In genomic region chr12:4843741-4844140, GRCm38 (mm10) we compare ENCODE assay signal across 8 mouse cellular contexts. TPM values are rescaled to one million over a fixed set of nuclear protein-coding genes. Genes with fewer than 3 reads are reported as not detected.
DNase-seq lines count a peak whose midpoint lies in the region; ATAC-seq and TF ChIP-seq lines count a peak whose summit lies in the region.

No protein-coding gene starts in this region.

- no peak for TF ChIP-seq EP300 in heart, adult 2 months (IDR thresholded peaks at IDR 0.05; ENCODE audit: insufficient read depth, low read depth, low read length)

- no peaks in the 10 kb centered on the region for H3K27me3 ChIP-seq in heart, adult 2 months (ENCODE audit: control insufficient read depth, insufficient read depth, low read length)
- H3K27me3 ChIP-seq in forebrain, embryonic 12.5 days, result peaks cover 32% of the 10 kb centered on the region
- 0 out of 2 replicates have a peak, but pooled peaks cover 20% of the 10 kb centered on the region for H3K27me3 ChIP-seq in neural tube, embryonic 12.5 days (replicated peaks)

- intact Hi-C loops in heart, adult 2 months (cut with DNase I), result loop anchor here (1.0 to 2.0 kb wide), 2 partner anchors 26 to 63 kb away; partner anchors contain the start of genes Sf3b6 and Ubxn2a

- H3K36me3 ChIP-seq in heart, adult 2 months (ENCODE audit: control insufficient read depth, insufficient read depth, low read length), result no peaks in the 10 kb centered on the region
- peaks cover under 1% of the 10 kb centered on the region; the same call in 1 of the 2 replicates for H3K36me3 ChIP-seq in forebrain, embryonic 12.5 days (replicated peaks)
- no peaks in the 10 kb centered on the region for H3K36me3 ChIP-seq in neural tube, embryonic 12.5 days

- peak; percentile 42 to 46 for DNase-seq in heart, adult 2 months
- no peak for DNase-seq in heart, adult 11 months
- peak; percentile 27 for DNase-seq in adrenal gland, postnatal 25 days
- peak; percentile 27 to 37 for DNase-seq in lung, adult 18-20 months

- no peaks in the 10 kb centered on the region for H3K9me3 ChIP-seq in forebrain, embryonic 12.5 days
- H3K9me3 ChIP-seq in neural tube, embryonic 12.5 days, result no peaks in the 10 kb centered on the region

- H3K4me1 ChIP-seq in heart, adult 2 months (ENCODE audit: control insufficient read depth, insufficient read depth, low read length), result peaks cover 2% of the 10 kb centered on the region
- H3K4me1 ChIP-seq in forebrain, embryonic 12.5 days, result peaks cover 26% of the 10 kb centered on the region
- peaks cover 11% of the 10 kb centered on the region for H3K4me1 ChIP-seq in neural tube, embryonic 12.5 days

- no peak for TF ChIP-seq POLR2A in heart, adult 2 months (IDR thresholded peaks at IDR 0.05; ENCODE audit: insufficient read depth, low read depth, low read length)

- under 1% methylated on average over 12 of the region's 12 CpGs for WGBS in heart, adult 2 months
- 1% methylated on average over 12 of the region's 12 CpGs for WGBS in forebrain, embryonic 12.5 days
- WGBS in neural tube, embryonic 12.5 days, result under 1% methylated on average over 12 of the region's 12 CpGs

- no peaks in the 10 kb centered on the region for H3K79me2 ChIP-seq in heart, adult 2 months (replicated peaks; ENCODE audit: control insufficient read depth, insufficient read depth, low read length)

- peak overlapping the region; percentile 66 for H3K4me3 ChIP-seq in heart, adult 2 months
- H3K4me3 ChIP-seq in forebrain, embryonic 12.5 days (replicated peaks), result peak overlapping the region; percentile 68
- H3K4me3 ChIP-seq in neural tube, embryonic 12.5 days, result peak overlapping the region; percentile 67

- H3K27ac ChIP-seq in heart, adult 2 months, result peak overlapping the region; percentile 78
- no peak overlapping the region for H3K27ac ChIP-seq in forebrain, embryonic 12.5 days
- no peak overlapping the region for H3K27ac ChIP-seq in neural tube, embryonic 12.5 days

- no peak for TF ChIP-seq CTCF in heart, adult 2 months (IDR thresholded peaks at IDR 0.05)

- peak; percentile 57; the same call in 1 of the 2 replicates for ATAC-seq in forebrain, embryonic 12.5 days (ENCODE audit: low FRiP score)
- peak; percentile 40 for ATAC-seq in inflammation-experienced regulatory T-cells, adult 6 months
- ATAC-seq in neural tube, embryonic 12.5 days (ENCODE audit: low FRiP score, low read depth), result peak; percentile 44; the same call in 1 of the 2 replicates
- no peak for ATAC-seq in frontal cortex, adult (ENCODE audit: low TSS enrichment)

- peak overlapping the region; percentile 75 for H3K4me2 ChIP-seq in forebrain, embryonic 12.5 days
- H3K4me2 ChIP-seq in neural tube, embryonic 12.5 days (replicated peaks), result peak overlapping the region; percentile 81

- peak overlapping the region; percentile 54 for H3K9ac ChIP-seq in heart, adult 2 months (ENCODE audit: low read depth, low read length)
- H3K9ac ChIP-seq in forebrain, embryonic 12.5 days, result peak overlapping the region; percentile 57
- peak overlapping the region; percentile 53 for H3K9ac ChIP-seq in neural tube, embryonic 12.5 days

RNA-seq across cellular contexts. Expression of gene Wdcp, which starts 0.6 kb away (rescaled TPM):
- total RNA-seq in heart, adult 2 months (2021), result 1 to 10 TPM; 6.2 to 9.1 TPM
- 7.4 and 12.7 TPM in 2 replicates for polyA plus RNA-seq in heart, adult 2 months (2012; rRNA removed)
- 8.6 and 11.4 TPM in 2 replicates for total RNA-seq in adrenal gland, postnatal 25 days (2021)
- 19.0 and 20.5 TPM in 2 replicates for polyA plus RNA-seq in forebrain, embryonic 12.5 days (2016; fragmentation: Nextera tagmentation; extraction: Ambion mirVana)
- 10 to 100 TPM in 2 of 3 experiments, 1 to 10 TPM in 1; 9.4 to 13.1 (median 12.3) TPM for polyA plus RNA-seq in inflammation-experienced regulatory T-cells, adult 6 months (2017; shearing (Covaris generic))
- 17.0 and 21.2 TPM in 2 replicates for polyA plus RNA-seq in neural tube, embryonic 12.5 days (2016; fragmentation: Nextera tagmentation; extraction: Ambion mirVana)

RNA-seq across cellular contexts. Expression of gene Fkbp1b, which starts 2.4 kb away (rescaled TPM):
- total RNA-seq in heart, adult 2 months (2021), result 1 to 10 TPM in 1 of 2 experiments, under 1 TPM in 1; 0.50 to 1.1 TPM
- 2.4 and 3.6 TPM in 2 replicates for polyA plus RNA-seq in heart, adult 2 months (2012; rRNA removed)
- total RNA-seq in adrenal gland, postnatal 25 days (2021), result 5.6 and 7.2 TPM in 2 replicates
- polyA plus RNA-seq in forebrain, embryonic 12.5 days (2016; fragmentation: Nextera tagmentation; extraction: Ambion mirVana), result 6.6 and 6.9 TPM in 2 replicates
- 1 to 10 TPM in 1 of 3 experiments, under 1 TPM in 1, not detected in 1; 0.65 to 1.1 TPM for polyA plus RNA-seq in inflammation-experienced regulatory T-cells, adult 6 months (2017; shearing (Covaris generic))
- polyA plus RNA-seq in neural tube, embryonic 12.5 days (2016; fragmentation: Nextera tagmentation; extraction: Ambion mirVana), result 39.2 and 56.7 TPM in 2 replicates

RNA-seq across cellular contexts. Expression of gene Sf3b6, which starts 26.4 kb away (rescaled TPM):
- 10 to 100 TPM; 42.0 to 42.8 TPM for total RNA-seq in heart, adult 2 months (2021)
- 31.5 and 46.8 TPM in 2 replicates for polyA plus RNA-seq in heart, adult 2 months (2012; rRNA removed)
- total RNA-seq in adrenal gland, postnatal 25 days (2021), result 102 and 110 TPM in 2 replicates
- polyA plus RNA-seq in forebrain, embryonic 12.5 days (2016; fragmentation: Nextera tagmentation; extraction: Ambion mirVana), result 372 and 374 TPM in 2 replicates
- polyA plus RNA-seq in inflammation-experienced regulatory T-cells, adult 6 months (2017; shearing (Covaris generic)), result 100 to 1,000 TPM; 215 to 404 (median 344) TPM
- polyA plus RNA-seq in neural tube, embryonic 12.5 days (2016; fragmentation: Nextera tagmentation; extraction: Ambion mirVana), result 305 and 338 TPM in 2 replicates

RNA-seq across cellular contexts. Expression of gene Mfsd2b, which starts 30.4 kb away (rescaled TPM):
- total RNA-seq in heart, adult 2 months (2021), result 1 to 10 TPM in 1 of 2 experiments, under 1 TPM in 1; 0.55 to 2.3 TPM
- 1.7 and 2.0 TPM in 2 replicates for polyA plus RNA-seq in heart, adult 2 months (2012; rRNA removed)
- 0.64 and 1.2 TPM in 2 replicates for total RNA-seq in adrenal gland, postnatal 25 days (2021)
- 2.0 and 2.5 TPM in 2 replicates for polyA plus RNA-seq in forebrain, embryonic 12.5 days (2016; fragmentation: Nextera tagmentation; extraction: Ambion mirVana)
- polyA plus RNA-seq in inflammation-experienced regulatory T-cells, adult 6 months (2017; shearing (Covaris generic)), result under 1 TPM; 0.39 to 0.69 (median 0.68) TPM
- polyA plus RNA-seq in neural tube, embryonic 12.5 days (2016; fragmentation: Nextera tagmentation; extraction: Ambion mirVana), result 3.5 and 4.5 TPM in 2 replicates
